Mouse (Mus musculus) liver, embryonic 11.5 days (tissue): ENCODE results near the gene C1qtnf6. TPM values are rescaled to one million over a fixed set of nuclear protein-coding genes. Genes with fewer than 3 reads are reported as not detected.

ENCODE experiments used
- ATAC-seq: fragments of 200-750 bp; cut with Nextera tagmentation; replicated peaks from 2 replicates; pipeline ENCODE4 v1.8.0; 2017; ENCODE audit warnings: moderate number of reproducible peaks, mild to moderate bottlenecking, moderate TSS enrichment, moderate library complexity; ENCODE audit not compliant: low FRiP score
- DNase-seq: peaks from one replicate; pipeline ENCODE4 v3.0.0-alpha.2; 2017; ENCODE audit warnings: low spot score
- H3K27ac ChIP-seq: fragments of 300-500 bp; sonication (generic); 2 replicates; pipeline ENCODE4 v1.5.1; 2014; ENCODE audit warnings: mild to moderate bottlenecking, low read depth, low read length, control low read depth
- H3K27me3 ChIP-seq: fragments of 300-500 bp; sonication (generic); replicated peaks from 2 replicates; pipeline ENCODE4 v1.6.1; 2014; ENCODE audit warnings: low read length, mixed read lengths; ENCODE audit not compliant: control insufficient read depth, insufficient read depth
- H3K36me3 ChIP-seq: fragments of 300-500 bp; sonication (generic); 2 replicates; pipeline ENCODE4 v1.6.1; 2014; ENCODE audit warnings: mild to moderate bottlenecking, low read length, moderate library complexity, mixed read lengths; ENCODE audit not compliant: control insufficient read depth, insufficient read depth
- H3K4me1 ChIP-seq: fragments of 300-500 bp; sonication (generic); replicated peaks from 2 replicates; pipeline ENCODE4 v1.6.1; 2014; ENCODE audit warnings: low read length, mixed read lengths; ENCODE audit not compliant: control insufficient read depth, insufficient read depth
- H3K4me2 ChIP-seq: fragments of 300-500 bp; sonication (generic); 2 replicates; pipeline ENCODE4 v1.6.1; 2014; ENCODE audit warnings: mild to moderate bottlenecking, control low read depth, moderate library complexity
- H3K4me3 ChIP-seq: fragments of 300-500 bp; sonication (generic); 2 replicates; pipeline ENCODE4 v1.5.1; 2014; ENCODE audit warnings: low read depth, low read length, control low read depth
- H3K9ac ChIP-seq: fragments of 300-500 bp; sonication (generic); 2 replicates; pipeline ENCODE4 v1.6.1; 2014; ENCODE audit warnings: low read depth, low read length, control low read depth
- H3K9me3 ChIP-seq: fragments of 300-500 bp; sonication (generic); 2 replicates; pipeline ENCODE4 v1.6.1; 2016; ENCODE audit warnings: low read length, inconsistent platforms, mixed read lengths; ENCODE audit not compliant: control insufficient read depth
- WGBS: fragments of 180-500 bp; shearing (Covaris S2); extraction: QIAGEN DNeasy Blood & Tissue Kit; methylation state at CpG from one replicate; pipeline ENCODE4 v1.1.7; 2014; 5-methylcytosine and 5-hydroxymethylcytosine counted together
- polyA plus RNA-seq: library from polyadenylated mRNA; unstranded; fragments of >200 nt; fragmentation: Nextera tagmentation; extraction: Ambion mirVana; gene quantifications from 2 replicates; pipeline ENCODE4 v1.2.1, GENCODE M21; 2014

Gene C1qtnf6
- polyA plus RNA-seq, 1 experiment from 2014 or later: 14.0 TPM

DNA sequence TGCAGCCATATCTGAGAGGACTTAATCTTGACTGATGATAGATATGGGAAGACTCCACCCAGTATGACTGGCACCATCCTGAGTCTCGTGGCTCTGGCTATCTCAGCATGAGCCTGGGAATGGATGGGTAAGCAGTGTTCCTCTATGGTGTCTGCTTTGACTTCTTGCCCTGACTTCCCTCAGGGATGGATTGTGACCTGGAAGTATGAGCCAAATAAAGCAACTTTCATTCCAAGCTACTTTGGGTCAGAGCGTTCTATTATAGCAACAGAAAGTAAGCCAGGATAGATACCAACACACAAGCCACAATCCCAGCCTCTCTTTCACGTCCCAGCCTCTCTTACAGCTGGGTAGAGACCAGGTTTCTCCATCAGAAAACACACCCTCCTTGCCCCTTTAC lies 25.7 kb downstream of the C1qtnf6 start:
- ATAC-seq: no peak
- DNase-seq: no peak
- H3K36me3 ChIP-seq: no peaks in the 10 kb centered on the region
- H3K27ac ChIP-seq: no peak overlapping the region
- no peak overlapping the region for H3K4me3 ChIP-seq
- H3K9ac ChIP-seq: no peak overlapping the region
- no peaks in the 10 kb centered on the region; the same call in 1 of the 2 replicates for H3K9me3 ChIP-seq
- 75% methylated on average over 3 of the region's 3 CpGs for WGBS
- H3K4me2 ChIP-seq: no peak overlapping the region
- no peaks in the 10 kb centered on the region for H3K27me3 ChIP-seq
- H3K4me1 ChIP-seq: peaks cover 7% of the 10 kb centered on the region; the same call in 1 of the 2 replicates

DNA sequence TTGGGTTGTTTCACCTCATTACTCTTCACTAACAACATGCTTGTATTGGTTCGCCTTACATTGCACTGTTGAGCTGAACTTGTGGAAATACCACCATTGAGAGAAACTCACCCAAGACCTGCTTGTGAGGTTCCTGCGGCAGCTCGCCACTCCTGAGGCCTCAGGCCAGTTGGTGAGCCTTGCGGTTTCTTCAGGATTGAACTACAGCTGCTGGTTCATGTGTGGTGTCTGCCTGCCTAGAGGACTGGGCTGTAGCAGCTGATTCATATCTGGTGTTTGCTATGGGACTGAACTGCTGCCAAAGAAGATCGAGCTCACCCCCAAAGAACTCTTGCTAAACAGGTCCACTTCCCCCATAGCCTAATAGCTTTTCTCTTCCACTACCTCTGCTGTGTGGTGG lies 26.4 kb downstream of the C1qtnf6 start:
- Histone ChIP-seq H3K27ac (no peak overlapping the region), H3K36me3 (no peaks in the 10 kb centered on the region), H3K4me1 (peaks cover 2% of the 10 kb centered on the region; the same call in 1 of the 2 replicates), H3K9ac (no peak overlapping the region), H3K4me2 (no peak overlapping the region), H3K27me3 (no peaks in the 10 kb centered on the region), H3K9me3 (no peaks in the 10 kb centered on the region; the same call in 1 of the 2 replicates), H3K4me3 (no peak overlapping the region)
- ATAC-seq (no peak), DNase-seq (no peak)
- WGBS: 88% methylated on average over 5 of the region's 5 CpGs

DNA sequence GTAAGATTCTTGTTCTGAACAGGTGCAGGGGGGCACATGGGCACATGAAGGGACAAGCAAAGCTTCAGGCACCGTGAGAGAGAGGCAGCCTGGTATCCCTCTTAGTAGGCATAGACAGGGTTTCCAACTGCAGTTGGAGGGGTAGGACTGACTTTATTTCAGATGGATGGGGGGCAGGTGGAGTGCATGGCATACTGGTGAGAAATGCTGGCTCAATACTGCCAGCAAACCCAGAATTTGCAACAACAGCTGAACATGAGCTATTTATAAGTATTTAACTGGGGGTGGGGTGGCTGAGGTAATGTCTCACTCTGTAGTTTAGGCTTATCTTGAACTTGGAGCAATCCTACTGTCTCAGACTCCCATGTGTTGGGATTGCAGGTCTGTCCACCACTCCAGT lies 27.2 kb downstream of the C1qtnf6 start:
- Histone ChIP-seq H3K4me3 (no peak overlapping the region), H3K27me3 (no peaks in the 10 kb centered on the region), H3K4me2 (no peak overlapping the region), H3K36me3 (no peaks in the 10 kb centered on the region), H3K9ac (no peak overlapping the region), H3K27ac (no peak overlapping the region), H3K9me3 (no peaks in the 10 kb centered on the region; the same call in 1 of the 2 replicates), H3K4me1 (no peaks in the 10 kb centered on the region)
- WGBS: 74% methylated on average over 1 of the region's 1 CpGs
- DNase-seq (no peak), ATAC-seq (no peak)

DNA sequence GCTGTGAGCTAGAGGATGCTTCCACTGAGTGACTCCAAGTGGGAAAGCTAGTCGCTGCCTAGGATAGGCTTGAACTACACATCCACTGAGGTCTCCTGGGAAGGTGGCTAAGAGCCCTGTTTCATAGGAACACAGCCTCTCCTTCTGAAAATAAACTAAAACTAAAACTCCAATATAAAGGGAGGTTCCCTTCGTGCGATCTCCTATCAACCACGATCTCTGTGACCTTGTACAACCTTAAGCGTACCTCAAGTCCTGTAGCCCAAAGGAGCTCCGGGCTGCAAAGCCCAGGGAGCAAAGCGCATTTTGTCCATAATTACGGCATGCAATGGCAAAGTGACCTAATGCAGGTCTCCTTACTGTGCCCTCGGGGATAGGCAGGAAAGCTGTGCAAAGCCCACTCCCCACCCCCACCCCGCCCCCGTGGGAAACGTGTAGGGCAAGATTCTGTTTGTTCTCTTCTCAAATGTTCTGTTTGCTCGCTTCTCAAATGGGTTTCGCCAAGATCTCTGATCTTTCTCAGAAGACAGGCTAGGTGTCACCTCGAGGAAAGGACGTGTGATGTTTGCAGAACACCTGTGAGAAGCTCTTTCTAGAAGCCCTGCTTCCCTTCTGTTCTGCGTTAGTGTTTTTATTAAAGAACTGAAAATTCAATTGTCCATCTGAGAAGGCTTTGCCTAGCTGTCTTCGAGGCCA lies 28.6 kb downstream of the C1qtnf6 start:
- H3K9ac ChIP-seq: no peak overlapping the region
- H3K27me3 ChIP-seq: no peaks in the 10 kb centered on the region
- no peak overlapping the region for H3K4me2 ChIP-seq
- DNase-seq (no peak), ATAC-seq (no peak)
- no peaks in the 10 kb centered on the region for H3K36me3 ChIP-seq
- H3K4me1 ChIP-seq: no peaks in the 10 kb centered on the region
- no peak overlapping the region for H3K4me3 ChIP-seq
- no peaks in the 10 kb centered on the region; the same call in 1 of the 2 replicates for H3K9me3 ChIP-seq
- WGBS: 77% methylated on average over 18 of the region's 18 CpGs
- no peak overlapping the region for H3K27ac ChIP-seq

DNA sequence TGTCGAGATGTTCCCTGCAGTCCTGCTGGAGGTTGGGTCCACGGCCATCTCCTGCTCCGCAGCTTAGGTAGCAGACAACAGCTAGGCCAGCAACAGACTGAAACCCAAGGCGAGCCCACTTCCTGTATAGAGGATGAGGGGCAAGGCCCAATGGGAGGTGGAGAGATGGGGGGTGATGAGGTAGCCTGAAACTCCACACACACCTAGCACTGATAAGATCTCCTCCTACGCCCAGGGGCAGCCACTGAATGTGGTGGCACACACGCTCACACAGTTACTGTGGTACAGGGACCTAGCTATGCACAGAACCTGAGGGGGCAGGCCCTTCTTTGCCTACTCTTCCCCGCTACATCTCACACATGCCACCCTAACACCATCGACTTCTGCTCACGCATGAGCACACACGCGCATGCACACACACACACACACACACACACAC lies 36.2 kb downstream of the C1qtnf6 start, which contains the start of gene Il2rb:
Gene Il2rb (minus strand): TSS at position 304 of the 439 bp plus-strand sequence.
- 86% methylated on average over 11 of the region's 11 CpGs for WGBS
- Histone ChIP-seq H3K27me3 (no peaks in the 10 kb centered on the region), H3K27ac (no peak within 1 kb of the TSS), H3K4me3 (no peak within 1 kb of the TSS), H3K4me1 (no peaks in the 10 kb centered on the region), H3K36me3 (no peaks in the 10 kb centered on the region), H3K4me2 (no peak within 1 kb of the TSS), H3K9me3 (no peaks in the 10 kb centered on the region), H3K9ac (no peak within 1 kb of the TSS)
- DNase-seq (no peak), ATAC-seq (no peak)

DNA sequence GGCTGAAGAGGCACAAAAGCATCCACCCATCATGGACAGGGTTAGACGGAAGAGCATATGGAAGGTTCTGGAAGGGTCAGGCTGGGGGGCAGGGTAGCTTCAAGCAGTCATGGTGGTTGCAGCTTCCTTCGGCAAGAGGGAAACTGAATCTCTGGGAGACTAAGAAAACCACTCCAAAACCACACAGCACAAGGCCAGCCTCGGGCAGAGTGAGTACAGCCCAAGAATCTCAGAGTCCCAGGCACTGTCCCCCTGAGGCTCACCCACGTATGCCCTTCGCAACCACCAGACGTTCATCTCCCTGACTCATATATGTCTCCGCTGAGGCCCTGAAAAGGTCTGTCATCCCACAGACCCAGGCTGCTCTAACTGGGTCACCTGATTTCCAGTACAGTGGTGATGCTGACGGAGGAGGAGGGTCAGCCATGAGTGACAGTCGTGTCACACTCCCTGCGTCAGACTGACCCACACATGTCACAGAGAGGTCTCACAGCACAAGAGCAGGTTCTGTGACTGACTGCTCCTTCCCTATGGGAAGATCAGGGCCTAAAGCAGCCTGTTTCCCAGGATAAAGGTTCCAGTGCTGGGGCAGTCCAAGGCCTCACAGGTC lies 37.7 kb downstream of the C1qtnf6 start:
- H3K4me3 ChIP-seq: no peak overlapping the region
- H3K27ac ChIP-seq: no peak overlapping the region
- no peaks in the 10 kb centered on the region for H3K4me1 ChIP-seq
- no peaks in the 10 kb centered on the region for H3K36me3 ChIP-seq
- ATAC-seq (no peak), DNase-seq (no peak)
- H3K9ac ChIP-seq: no peak overlapping the region
- no peaks in the 10 kb centered on the region for H3K27me3 ChIP-seq
- no peaks in the 10 kb centered on the region for H3K9me3 ChIP-seq
- H3K4me2 ChIP-seq: no peak overlapping the region
- 77% methylated on average over 10 of the region's 10 CpGs for WGBS

DNA sequence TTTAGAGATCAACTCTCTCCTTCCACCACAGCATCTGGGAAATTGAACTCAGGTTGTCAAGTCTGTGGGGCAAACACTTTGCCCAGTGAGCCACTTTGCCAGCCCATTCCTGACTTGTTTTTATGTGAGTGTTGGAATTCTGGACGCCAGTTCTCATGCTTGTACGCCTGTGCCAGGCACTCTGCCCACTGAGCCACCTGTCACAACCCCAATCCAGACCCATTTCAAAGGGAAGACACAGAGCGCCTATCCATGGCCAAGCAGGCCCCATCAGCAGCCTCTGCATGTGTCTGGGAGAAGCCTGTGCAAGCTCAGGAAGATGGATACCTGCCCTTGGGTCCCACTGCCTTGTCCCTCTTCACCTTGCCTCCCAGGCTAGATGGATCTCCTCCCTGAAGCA lies 39.9 kb downstream of the C1qtnf6 start:
- Histone ChIP-seq H3K4me1 (no peaks in the 10 kb centered on the region), H3K9me3 (no peaks in the 10 kb centered on the region), H3K27ac (no peak overlapping the region), H3K36me3 (no peaks in the 10 kb centered on the region), H3K27me3 (no peaks in the 10 kb centered on the region; the same call in 1 of the 2 replicates), H3K9ac (no peak overlapping the region), H3K4me2 (no peak overlapping the region), H3K4me3 (no peak overlapping the region)
- DNase-seq (no peak), ATAC-seq (no peak)
- 69% methylated on average over 3 of the region's 3 CpGs for WGBS

DNA sequence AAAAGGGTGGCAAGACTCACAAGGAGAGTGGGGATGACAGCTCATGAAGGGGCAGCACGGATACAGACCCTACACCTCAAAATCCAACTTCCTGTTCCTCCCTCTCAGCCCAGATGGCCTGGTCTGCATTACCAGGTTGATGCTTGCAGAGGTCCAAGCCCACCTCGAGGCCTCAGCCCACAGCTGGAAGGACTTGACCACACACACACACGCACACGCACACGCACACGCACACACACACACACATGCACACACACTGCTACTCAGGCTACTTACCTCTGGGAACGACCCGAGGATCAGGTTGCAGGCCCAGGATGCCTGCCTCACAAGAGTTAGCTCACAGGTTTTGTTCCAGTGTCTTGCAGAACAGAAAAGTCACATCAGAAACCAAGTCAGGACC lies 41.3 kb downstream of the C1qtnf6 start:
- H3K4me3 ChIP-seq: no peak overlapping the region
- no peaks in the 10 kb centered on the region for H3K36me3 ChIP-seq
- no peaks in the 10 kb centered on the region for H3K4me1 ChIP-seq
- ATAC-seq (no peak), DNase-seq (no peak)
- WGBS: 71% methylated on average over 8 of the region's 8 CpGs
- no peaks in the 10 kb centered on the region for H3K9me3 ChIP-seq
- H3K27me3 ChIP-seq: no peaks in the 10 kb centered on the region; the same call in 1 of the 2 replicates
- H3K9ac ChIP-seq: no peak overlapping the region
- H3K27ac ChIP-seq: no peak overlapping the region
- H3K4me2 ChIP-seq: no peak overlapping the region

DNA sequence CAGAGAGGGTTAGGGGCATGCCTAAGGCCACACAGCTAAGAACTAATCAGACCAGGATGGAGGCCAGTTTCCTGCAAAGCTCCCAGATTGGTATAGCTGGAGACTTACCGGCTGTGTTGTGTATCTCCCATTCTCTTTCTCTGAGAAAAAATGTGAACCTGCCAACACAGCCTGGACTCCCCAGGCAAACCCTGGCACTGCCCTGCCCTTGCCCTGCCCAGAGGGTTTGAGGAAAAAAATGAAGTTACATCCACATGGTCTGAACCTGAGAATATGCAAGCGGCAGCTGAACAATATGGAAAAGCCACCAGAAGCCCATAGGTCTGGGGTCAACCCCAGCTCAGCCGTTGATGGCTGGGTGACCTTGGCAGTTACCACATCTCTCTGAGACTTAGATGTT lies 42.0 kb downstream of the C1qtnf6 start:
- no peak for ATAC-seq
- no peak overlapping the region for H3K9ac ChIP-seq

More for the DNA sequence above, 42.0 kb downstream of the C1qtnf6 start:
- no peak overlapping the region for H3K4me2 ChIP-seq
- no peaks in the 10 kb centered on the region for H3K4me1 ChIP-seq
- DNase-seq: no peak
- no peaks in the 10 kb centered on the region for H3K9me3 ChIP-seq
- H3K27me3 ChIP-seq: no peaks in the 10 kb centered on the region; the same call in 1 of the 2 replicates
- H3K36me3 ChIP-seq: no peaks in the 10 kb centered on the region
- H3K27ac ChIP-seq: no peak overlapping the region
- H3K4me3 ChIP-seq: no peak overlapping the region
- WGBS: 83% methylated on average over 3 of the region's 3 CpGs
